10 mouse cellular contexts compared by ENCODE assay signal in genomic region chr17:30194091-30194490, GRCm38 (mm10).
A peak's percentile ranks its signal among the peaks of the same experiment; 100 is the strongest.
DNase-seq lines count a peak whose midpoint lies in the region; ATAC-seq lines count a peak whose summit lies in the region.
"Had no signal": no experiment of that assay in that cellular context is flagged by ENCODE, and none has a peak within 500 bp of the region (broad histone marks: within the 10 kb centered on the region; RNA-seq: fewer than 3 reads in every experiment).

No protein-coding gene starts in this region.

- H3K4me1 ChIP-seq in heart, embryonic 11.5 days (ENCODE audit: control insufficient read depth, insufficient read depth, low read length), result peaks cover 92% of the 10 kb centered on the region
- H3K4me1 ChIP-seq in lung, embryonic 16.5 days (replicated peaks; ENCODE audit: control insufficient read depth, insufficient read depth, low read length), result peaks cover 26% of the 10 kb centered on the region
- H3K4me1 ChIP-seq in heart, embryonic 13.5 days, result peaks cover 99% of the 10 kb centered on the region
- H3K4me1 ChIP-seq in midbrain, embryonic 14.5 days (ENCODE audit: control insufficient read depth, insufficient read depth, low read length), result peaks cover 81% of the 10 kb centered on the region

- no peak overlapping the region for H3K4me3 ChIP-seq in heart, embryonic 11.5 days (ENCODE audit: low read depth, low read length)
- no peak overlapping the region for H3K4me3 ChIP-seq in lung, embryonic 16.5 days (ENCODE audit: low read length)
- no peak overlapping the region for H3K4me3 ChIP-seq in heart, embryonic 13.5 days
- H3K4me3 ChIP-seq in midbrain, embryonic 14.5 days (replicated peaks; ENCODE audit: low read depth, low read length), result no peak overlapping the region
- H3K4me3 ChIP-seq: embryonic facial prominence, embryonic 12.5 days had no signal

- WGBS in heart, embryonic 11.5 days (ENCODE audit: insufficient replicate concordance), result 39% methylated on average over 3 of the region's 3 CpGs
- 28% methylated on average over 3 of the region's 3 CpGs for WGBS in lung, embryonic 16.5 days
- 28% methylated on average over 3 of the region's 3 CpGs for WGBS in heart, embryonic 13.5 days
- WGBS in midbrain, embryonic 14.5 days, result 60% methylated on average over 3 of the region's 3 CpGs

- DNase-seq in heart, adult 18-20 months, result no peak
- no peak for DNase-seq in lung, postnatal 36 days
- DNase-seq in midbrain, embryonic 14.5 days, result no peak
- no peak for DNase-seq in yolk sac, embryonic 10.5 days (ENCODE audit: low spot score)
- no peak for DNase-seq in embryo, embryonic 11 days
- DNase-seq: cerebellum, adult 11 months had no signal

- H3K27me3 ChIP-seq in heart, embryonic 11.5 days (ENCODE audit: control insufficient read depth, insufficient read depth, low read length), result no peaks in the 10 kb centered on the region
- H3K27me3 ChIP-seq in lung, embryonic 16.5 days (ENCODE audit: control insufficient read depth, insufficient read depth, low read depth, low read length), result no peaks in the 10 kb centered on the region
- H3K27me3 ChIP-seq in heart, embryonic 13.5 days (replicated peaks), result no peaks in the 10 kb centered on the region
- H3K27me3 ChIP-seq in midbrain, embryonic 14.5 days (ENCODE audit: control insufficient read depth, insufficient read depth, low read length), result no peaks in the 10 kb centered on the region
- H3K27me3 ChIP-seq: embryonic facial prominence, embryonic 12.5 days had no signal

- no peak overlapping the region for H3K9ac ChIP-seq in heart, embryonic 11.5 days (ENCODE audit: low read depth, low read length)
- no peak overlapping the region for H3K9ac ChIP-seq in lung, embryonic 16.5 days (ENCODE audit: low read length)
- 0 out of 2 replicates have a peak overlapping the region, but pooled peaks have one; percentile 21 for H3K9ac ChIP-seq in heart, embryonic 13.5 days
- H3K9ac ChIP-seq in midbrain, embryonic 14.5 days (replicated peaks; ENCODE audit: low read length), result no peak overlapping the region
- H3K9ac ChIP-seq: embryonic facial prominence, embryonic 12.5 days had no signal

- H3K27ac ChIP-seq in heart, embryonic 11.5 days (ENCODE audit: low read depth, low read length), result peak overlapping the region; percentile 46; the same call in 1 of the 2 replicates
- H3K27ac ChIP-seq in lung, embryonic 16.5 days (ENCODE audit: low read length), result no peak overlapping the region
- peak overlapping the region; percentile 15; the same call in 1 of the 2 replicates for H3K27ac ChIP-seq in heart, embryonic 13.5 days (replicated peaks)
- H3K27ac ChIP-seq in midbrain, embryonic 14.5 days (replicated peaks; ENCODE audit: low read depth, low read length), result peak overlapping the region; percentile 76
- H3K27ac ChIP-seq: embryonic facial prominence, embryonic 12.5 days had no signal

- no peak overlapping the region for H3K4me2 ChIP-seq in heart, embryonic 11.5 days
- no peak overlapping the region for H3K4me2 ChIP-seq in lung, embryonic 16.5 days (ENCODE audit: low read depth, low read length)
- no peak overlapping the region for H3K4me2 ChIP-seq in heart, embryonic 13.5 days
- no peak overlapping the region for H3K4me2 ChIP-seq in midbrain, embryonic 14.5 days (ENCODE audit: low read length)
- H3K4me2 ChIP-seq: embryonic facial prominence, embryonic 12.5 days had no signal

- H3K9me3 ChIP-seq in heart, embryonic 11.5 days (replicated peaks; ENCODE audit: control insufficient read depth, low read length), result no peaks in the 10 kb centered on the region
- H3K9me3 ChIP-seq in lung, embryonic 16.5 days (ENCODE audit: control insufficient read depth, low read length), result no peaks in the 10 kb centered on the region
- H3K9me3 ChIP-seq in heart, embryonic 13.5 days, result no peaks in the 10 kb centered on the region
- no peaks in the 10 kb centered on the region for H3K9me3 ChIP-seq in midbrain, embryonic 14.5 days (ENCODE audit: control insufficient read depth, low read length)
- H3K9me3 ChIP-seq: embryonic facial prominence, embryonic 12.5 days had no signal

- H3K36me3 ChIP-seq in heart, embryonic 11.5 days (ENCODE audit: control insufficient read depth, insufficient read depth, low read length), result no peaks in the 10 kb centered on the region
- no peaks in the 10 kb centered on the region for H3K36me3 ChIP-seq in lung, embryonic 16.5 days (ENCODE audit: control insufficient read depth, insufficient read depth, low read length)
- peaks cover 21% of the 10 kb centered on the region for H3K36me3 ChIP-seq in heart, embryonic 13.5 days
- H3K36me3 ChIP-seq in midbrain, embryonic 14.5 days (ENCODE audit: control insufficient read depth, insufficient read depth, low read length), result peaks cover 6% of the 10 kb centered on the region; the same call in 1 of the 2 replicates

- no peak for ATAC-seq in heart, embryonic 11.5 days (replicated peaks; ENCODE audit: insufficient number of reproducible peaks, low FRiP score, low TSS enrichment)
- 0 out of 2 replicates have a peak, but pooled peaks have one; percentile 4 for ATAC-seq in lung, embryonic 16.5 days (ENCODE audit: low read depth)
- no peak for ATAC-seq in heart, embryonic 13.5 days (ENCODE audit: extremely low read depth, insufficient number of reproducible peaks, low FRiP score, low TSS enrichment)
- no peak for ATAC-seq in midbrain, embryonic 14.5 days (ENCODE audit: low FRiP score, low TSS enrichment)
